Mouse (Mus musculus) forebrain, embryonic 16.5 days (tissue): ENCODE measurements around the gene Fli1. TPM values are rescaled to one million over a fixed set of nuclear protein-coding genes. Genes with fewer than 3 reads are reported as not detected.

Experiments
- ATAC-seq: fragments of 200-750 bp; cut with Nextera tagmentation; 2 replicates; pipeline ENCODE4 v1.8.0; 2017; ENCODE audit warnings: mild to moderate bottlenecking, moderate library complexity
- H3K27ac ChIP-seq: fragments of 300-500 bp; sonication (generic); 2 replicates; pipeline ENCODE4 v1.5.1; 2014; ENCODE audit warnings: low read length, control low read depth
- H3K27me3 ChIP-seq: fragments of 300-500 bp; sonication (generic); replicated peaks from 2 replicates; pipeline ENCODE4 v1.6.1; 2014; ENCODE audit warnings: low read length; ENCODE audit not compliant: control insufficient read depth, insufficient read depth
- H3K36me3 ChIP-seq: fragments of 300-500 bp; sonication (generic); 2 replicates; pipeline ENCODE4 v1.6.1; 2014; ENCODE audit not compliant: control insufficient read depth, insufficient read depth
- H3K4me1 ChIP-seq: fragments of 300-500 bp; sonication (generic); replicated peaks from 2 replicates; pipeline ENCODE4 v1.6.1; 2014; ENCODE audit warnings: low read length; ENCODE audit not compliant: control insufficient read depth, insufficient read depth
- H3K4me2 ChIP-seq: fragments of 300-500 bp; sonication (generic); 2 replicates; pipeline ENCODE4 v1.6.1; 2014; ENCODE audit warnings: mild to moderate bottlenecking, low read length, control low read depth
- H3K4me3 ChIP-seq: fragments of 300-500 bp; sonication (generic); replicated peaks from 2 replicates; pipeline ENCODE4 v1.5.1; 2014; ENCODE audit warnings: mild to moderate bottlenecking, low read length, control low read depth
- H3K9ac ChIP-seq: fragments of 300-500 bp; sonication (generic); replicated peaks from 2 replicates; pipeline ENCODE4 v1.6.1; 2014; ENCODE audit warnings: low read depth, low read length, control low read depth
- H3K9me3 ChIP-seq: fragments of 300-500 bp; sonication (generic); 2 replicates; pipeline ENCODE4 v1.6.1; 2016; ENCODE audit warnings: low read length; ENCODE audit not compliant: control insufficient read depth
- WGBS: fragments of 180-500 bp; shearing (Covaris S2); extraction: QIAGEN DNeasy Blood & Tissue Kit; methylation state at CpG from one replicate; pipeline ENCODE4 v1.1.7; 2014; 5-methylcytosine and 5-hydroxymethylcytosine counted together
- polyA plus RNA-seq: library from polyadenylated mRNA; unstranded; fragments of >200 nt; fragmentation: Nextera tagmentation; extraction: Ambion mirVana; gene quantifications from 2 replicates; pipeline ENCODE4 v1.2.1, GENCODE M21; 2015

The Fli1 gene
- polyA plus RNA-seq, 1 experiment from 2014 or later: 7.3 TPM

- H3K36me3 ChIP-seq: no peaks in the 10 kb centered on the region
- WGBS: 55% methylated on average over 4 of the region's 4 CpGs
- H3K27me3 ChIP-seq: no peaks in the 10 kb centered on the region
- H3K9ac ChIP-seq: no peak overlapping the region
- no peak overlapping the region for H3K4me2 ChIP-seq
- no peaks in the 10 kb centered on the region for H3K4me1 ChIP-seq
- H3K4me3 ChIP-seq: no peak overlapping the region
- H3K27ac ChIP-seq: no peak overlapping the region
- no peak for ATAC-seq
- H3K9me3 ChIP-seq: no peaks in the 10 kb centered on the region
Observed at GRCm38 (mm10) chr9:32571676-32572075, 29.0 kb upstream of the Fli1 start.

- Histone ChIP-seq H3K36me3 (no peaks in the 10 kb centered on the region), H3K4me1 (no peaks in the 10 kb centered on the region), H3K4me2 (no peak overlapping the region), H3K4me3 (no peak overlapping the region), H3K9ac (no peak overlapping the region), H3K27me3 (no peaks in the 10 kb centered on the region), H3K9me3 (no peaks in the 10 kb centered on the region), H3K27ac (no peak overlapping the region)
- WGBS: 91% methylated on average over 5 of the region's 5 CpGs
- ATAC-seq: no peak
Observed at GRCm38 (mm10) chr9:32570547-32570946, 27.9 kb upstream of the Fli1 start.

GRCm38 (mm10) chr9:32569261-32569660 lies 26.6 kb upstream of the Fli1 start:
- H3K4me2 ChIP-seq: no peak overlapping the region
- no peaks in the 10 kb centered on the region for H3K36me3 ChIP-seq
- ATAC-seq: no peak
- H3K27me3 ChIP-seq: no peaks in the 10 kb centered on the region
- no peak overlapping the region for H3K9ac ChIP-seq
- WGBS: 80% methylated on average over 4 of the region's 4 CpGs
- H3K4me1 ChIP-seq: no peaks in the 10 kb centered on the region
- H3K27ac ChIP-seq: no peak overlapping the region
- H3K9me3 ChIP-seq: no peaks in the 10 kb centered on the region
- no peak overlapping the region for H3K4me3 ChIP-seq

GRCm38 (mm10) chr9:32567603-32568002 lies 24.9 kb upstream of the Fli1 start:
- 79% methylated on average over 7 of the region's 7 CpGs for WGBS
- no peak for ATAC-seq
- Histone ChIP-seq H3K9me3 (no peaks in the 10 kb centered on the region), H3K4me2 (no peak overlapping the region), H3K4me3 (no peak overlapping the region), H3K27me3 (no peaks in the 10 kb centered on the region), H3K9ac (no peak overlapping the region), H3K27ac (no peak overlapping the region), H3K4me1 (no peaks in the 10 kb centered on the region), H3K36me3 (no peaks in the 10 kb centered on the region)

- WGBS: 67% methylated on average over 3 of the region's 3 CpGs
- no peaks in the 10 kb centered on the region for H3K27me3 ChIP-seq
- ATAC-seq: no peak
Observed at GRCm38 (mm10) chr9:32565309-32565708, 22.6 kb upstream of the Fli1 start.

GRCm38 (mm10) chr9:32562837-32563236 lies 20.2 kb upstream of the Fli1 start:
- Histone ChIP-seq H3K4me2 (no peak overlapping the region), H3K27ac (no peak overlapping the region), H3K4me1 (no peaks in the 10 kb centered on the region), H3K9me3 (no peaks in the 10 kb centered on the region), H3K36me3 (no peaks in the 10 kb centered on the region), H3K27me3 (no peaks in the 10 kb centered on the region), H3K9ac (no peak overlapping the region), H3K4me3 (no peak overlapping the region)
- no peak for ATAC-seq
- WGBS: 65% methylated on average over 4 of the region's 4 CpGs

More at GRCm38 (mm10) chr9:32565309-32565708, 22.6 kb upstream of the Fli1 start:
- no peak overlapping the region for H3K27ac ChIP-seq
- H3K4me3 ChIP-seq: no peak overlapping the region
- no peaks in the 10 kb centered on the region for H3K9me3 ChIP-seq
- H3K4me1 ChIP-seq: no peaks in the 10 kb centered on the region
- no peak overlapping the region for H3K9ac ChIP-seq
- H3K36me3 ChIP-seq: no peaks in the 10 kb centered on the region
- H3K4me2 ChIP-seq: no peak overlapping the region

- H3K4me1 ChIP-seq: no peaks in the 10 kb centered on the region
- no peak for ATAC-seq
- 68% methylated on average over 9 of the region's 9 CpGs for WGBS
- no peak overlapping the region for H3K4me2 ChIP-seq
- no peak overlapping the region for H3K4me3 ChIP-seq
- no peak overlapping the region for H3K27ac ChIP-seq
- H3K9ac ChIP-seq: no peak overlapping the region
- H3K27me3 ChIP-seq: no peaks in the 10 kb centered on the region
- H3K36me3 ChIP-seq: no peaks in the 10 kb centered on the region
- H3K9me3 ChIP-seq: no peaks in the 10 kb centered on the region
Observed at GRCm38 (mm10) chr9:32562409-32562808, 19.7 kb upstream of the Fli1 start.

- 84% methylated on average over 14 of the region's 14 CpGs for WGBS
- H3K4me1 ChIP-seq: no peaks in the 10 kb centered on the region
- no peaks in the 10 kb centered on the region for H3K27me3 ChIP-seq
- no peak overlapping the region for H3K4me2 ChIP-seq
- no peaks in the 10 kb centered on the region for H3K36me3 ChIP-seq
- no peak overlapping the region for H3K9ac ChIP-seq
- H3K4me3 ChIP-seq: no peak overlapping the region
- no peak for ATAC-seq
- H3K27ac ChIP-seq: no peak overlapping the region
- H3K9me3 ChIP-seq: no peaks in the 10 kb centered on the region
Observed at GRCm38 (mm10) chr9:32561190-32561890, 18.7 kb upstream of the Fli1 start.

- H3K27me3 ChIP-seq: no peaks in the 10 kb centered on the region
- no peak overlapping the region for H3K27ac ChIP-seq
- ATAC-seq: no peak
- no peak overlapping the region for H3K4me3 ChIP-seq
- H3K4me1 ChIP-seq: no peaks in the 10 kb centered on the region
- H3K4me2 ChIP-seq: no peak overlapping the region
- no peaks in the 10 kb centered on the region for H3K36me3 ChIP-seq
- 80% methylated on average over 8 of the region's 8 CpGs for WGBS
- no peaks in the 10 kb centered on the region for H3K9me3 ChIP-seq
- H3K9ac ChIP-seq: no peak overlapping the region
Observed at GRCm38 (mm10) chr9:32559859-32560258, 17.2 kb upstream of the Fli1 start.

GRCm38 (mm10) chr9:32559454-32559853 lies 16.8 kb upstream of the Fli1 start:
- Histone ChIP-seq H3K4me3 (no peak overlapping the region), H3K4me2 (no peak overlapping the region), H3K27ac (no peak overlapping the region), H3K9ac (no peak overlapping the region), H3K36me3 (no peaks in the 10 kb centered on the region), H3K9me3 (no peaks in the 10 kb centered on the region), H3K4me1 (no peaks in the 10 kb centered on the region), H3K27me3 (no peaks in the 10 kb centered on the region)
- no peak for ATAC-seq
